Mouse (Mus musculus): ENCODE measurements at regions not wholly inside any gene's neighbourhood (a gene's known extent, or its start where the extent isn't known, plus 50 kb on each side); places are given as distances from the start of the nearest gene placed in this dataset.

DNA sequence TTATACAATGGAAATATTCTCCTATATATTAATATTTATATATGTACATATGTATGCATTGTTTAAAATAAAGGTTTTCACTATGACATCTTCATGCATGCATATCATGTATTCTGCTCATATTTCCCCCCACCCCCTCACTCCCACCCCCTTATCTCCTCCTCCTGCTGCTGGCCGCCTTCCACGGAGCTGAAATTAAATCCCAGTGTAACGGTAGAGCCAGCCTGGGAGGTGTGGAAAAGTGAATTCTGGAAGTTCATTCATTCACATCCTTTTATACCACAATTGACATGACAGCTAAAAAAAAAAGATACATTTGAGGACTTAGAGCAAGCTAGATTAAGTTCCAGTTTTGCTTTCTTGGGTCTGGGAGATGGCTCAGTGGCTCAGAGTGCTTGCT is 85.7 kb upstream of the Rbpj start:
- no peak for DNase-seq (ENCODE audit: low spot score in 2 of 2)

DNA sequence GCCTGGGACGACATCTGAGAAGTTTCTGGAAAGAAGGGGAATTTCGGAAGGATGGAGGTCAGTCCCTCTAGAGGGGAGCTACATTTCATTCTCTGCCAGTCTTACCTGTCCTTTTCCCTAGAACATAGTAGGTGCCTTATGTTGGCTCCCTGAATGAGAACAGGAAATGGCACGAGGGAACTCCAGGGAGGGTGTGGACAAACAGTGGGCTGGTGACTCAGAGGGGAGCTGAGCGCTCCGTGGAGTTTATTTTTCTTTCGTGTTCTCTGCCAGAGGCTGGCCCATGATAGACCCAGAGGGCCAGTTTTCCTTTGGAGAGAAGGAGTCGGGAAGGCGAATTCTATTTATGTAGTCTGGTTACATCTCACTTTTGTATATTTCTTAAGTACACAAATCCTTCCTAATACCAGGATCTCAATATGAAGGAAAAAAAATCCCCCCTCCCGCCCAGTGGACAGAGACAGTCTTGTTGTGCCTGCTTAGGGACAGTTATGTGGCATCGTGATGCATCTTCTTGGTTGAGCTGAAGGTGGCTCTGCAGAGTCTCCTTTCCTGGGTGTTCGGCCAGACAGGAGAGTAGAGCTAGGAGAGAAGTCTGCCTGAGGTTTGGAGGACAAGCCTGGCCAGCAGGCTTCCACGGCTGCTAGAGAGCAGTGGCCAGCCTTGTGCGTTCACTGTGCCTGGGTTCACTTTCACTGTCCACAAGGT is 84.3 kb upstream of the Rbpj start:
- no peak for DNase-seq (ENCODE audit: low spot score in 2 of 2)

GRCm38 (mm10) chr5:53384026-53384425 is 81.9 kb upstream of the Rbpj start:
- no peak for DNase-seq (ENCODE audit: low spot score in 2 of 2)

- no peak for DNase-seq (ENCODE audit: low spot score in 2 of 2)
Measured at GRCm38 (mm10) chr5:53385513-53386148, 80.3 kb upstream of the Rbpj start.

GRCm38 (mm10) chr5:53393571-53393970 is 72.4 kb upstream of the Rbpj start:
- no peak for DNase-seq (ENCODE audit: low spot score in 2 of 2)

GRCm38 (mm10) chr5:53394560-53394959 is 71.4 kb upstream of the Rbpj start:
- DNase-seq (ENCODE audit: low spot score in 2 of 2): no peak

- no peak for DNase-seq (ENCODE audit: low spot score in 2 of 2)
Measured at GRCm38 (mm10) chr5:53398428-53399058, 67.4 kb upstream of the Rbpj start.

- DNase-seq (ENCODE audit: low spot score in 2 of 2): no peak
Measured at GRCm38 (mm10) chr5:53401093-53401492, 64.9 kb upstream of the Rbpj start.

DNA sequence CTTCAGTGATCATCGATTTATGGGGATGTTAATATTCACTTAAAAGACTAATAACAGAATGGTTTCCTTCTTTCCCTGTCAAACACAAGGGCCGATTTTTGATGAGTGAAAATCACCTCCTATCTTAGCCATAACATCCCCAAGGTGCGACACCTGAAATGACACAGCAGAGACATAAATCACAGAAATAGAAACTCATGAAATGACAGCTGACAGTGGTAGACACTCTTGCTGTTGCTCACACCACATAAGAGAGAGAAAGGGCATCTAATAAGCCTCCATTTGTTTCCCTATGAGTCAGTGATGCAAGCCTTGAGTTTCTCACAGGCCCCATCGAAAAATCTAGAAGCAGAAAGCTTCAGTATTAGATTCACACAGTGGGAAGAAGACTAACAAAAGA is 63.9 kb upstream of the Rbpj start:
- no peak for DNase-seq (ENCODE audit: low spot score in 2 of 2)

- DNase-seq (ENCODE audit: low spot score in 2 of 2): no peak
Measured at GRCm38 (mm10) chr5:53402619-53403151, 63.3 kb upstream of the Rbpj start.

GRCm38 (mm10) chr5:53405929-53406328 is 60.0 kb upstream of the Rbpj start:
- no peak for DNase-seq (ENCODE audit: low spot score in 2 of 2)

- DNase-seq (ENCODE audit: low spot score in 2 of 2): no peak
Measured at GRCm38 (mm10) chr5:53407646-53408045, 58.3 kb upstream of the Rbpj start.

DNA sequence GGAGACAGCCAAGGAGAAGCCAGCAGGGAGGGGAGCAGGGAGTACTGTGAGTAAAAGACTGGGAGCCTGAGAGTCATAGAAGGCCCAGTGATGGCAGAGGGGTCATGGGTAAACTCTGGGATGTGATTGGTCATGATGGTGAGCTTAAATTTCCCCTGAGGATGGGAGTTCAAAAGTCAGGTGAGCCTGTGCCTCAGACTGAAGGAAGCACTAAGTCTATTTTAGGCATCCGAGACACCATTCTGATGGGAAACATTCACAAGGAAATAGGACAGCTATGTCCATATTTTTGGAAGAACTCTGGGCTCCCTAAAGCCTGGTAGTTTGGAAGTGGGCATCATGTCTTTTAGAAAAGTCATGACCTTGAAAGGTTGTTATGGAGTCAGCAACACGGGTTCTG is 57.7 kb upstream of the Rbpj start:
- no peak for DNase-seq (ENCODE audit: low spot score in 2 of 2)

DNA sequence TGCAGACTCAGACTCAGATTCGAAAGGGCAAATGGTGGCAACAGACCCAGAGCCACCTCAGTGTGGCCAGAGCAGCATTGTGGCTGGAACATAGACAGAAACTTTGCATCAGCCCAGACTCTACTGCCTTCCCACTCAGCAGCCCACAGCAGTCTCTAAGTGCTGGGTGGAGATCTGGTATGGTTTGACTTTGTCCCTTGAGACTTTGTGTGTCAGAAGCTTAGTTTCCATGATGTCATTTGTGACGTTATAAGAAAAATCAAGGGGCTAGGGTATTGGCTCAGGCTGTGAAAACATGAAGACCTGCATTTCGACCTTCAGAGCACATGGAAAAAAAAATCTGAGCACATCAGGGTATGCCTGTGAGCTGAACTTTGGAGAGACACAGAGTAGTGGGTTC is 56.2 kb upstream of the Rbpj start:
- no peak for DNase-seq (ENCODE audit: low spot score in 2 of 2)

DNA sequence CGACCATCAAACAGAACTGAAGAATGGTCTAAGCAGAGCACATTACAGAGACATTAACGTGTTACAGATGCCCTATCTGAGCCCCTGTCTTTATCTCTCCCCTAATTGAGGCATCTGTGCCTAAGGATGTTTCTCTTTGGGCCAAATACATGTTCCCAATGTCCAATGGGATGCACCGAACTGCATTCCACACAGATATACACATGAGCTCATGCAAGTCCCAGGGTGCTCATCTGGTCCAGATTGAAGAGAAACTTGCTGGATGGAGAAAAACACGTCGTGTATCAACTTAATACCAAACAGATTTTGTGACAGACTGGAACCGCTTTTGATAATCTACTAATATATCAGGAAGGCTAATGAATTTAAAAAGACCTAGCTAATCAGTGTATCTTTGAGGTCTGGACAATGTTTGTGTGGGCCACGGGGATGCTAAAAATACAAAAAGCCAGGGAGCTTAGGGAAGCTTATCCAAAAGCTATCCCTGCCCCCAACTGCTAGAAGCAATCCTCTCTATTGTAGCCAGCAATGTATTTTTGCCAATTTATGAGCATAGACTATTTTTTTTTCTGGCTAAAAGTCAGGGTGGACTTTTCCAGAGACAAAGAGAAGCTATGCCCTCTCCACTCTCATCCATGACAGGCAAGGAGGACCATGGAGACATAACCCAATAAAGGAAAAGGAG is 53.4 kb upstream of the Rbpj start:
- peak; percentile 8 to 22 for DNase-seq (ENCODE audit: low spot score in 2 of 2)

- no peak for DNase-seq (ENCODE audit: low spot score in 2 of 2)
Measured at GRCm38 (mm10) chr5:53413677-53414076, 52.3 kb upstream of the Rbpj start.

- no peak for DNase-seq (ENCODE audit: low spot score in 2 of 2)
Measured at GRCm38 (mm10) chr5:53415472-53415871, 50.5 kb upstream of the Rbpj start.

Data from layer of hippocampus, postnatal 14 days (tissue).